Mouse (Mus musculus) embryonic fibroblast, embryonic 13.5 days (primary cell): ENCODE measurements around the gene Dgkg.

Experiments used
- CTCF ChIP-seq: IDR thresholded peaks from 2 replicates; pipeline ENCODE4 v1.5.1; 2011; ENCODE audit warnings: mild to moderate bottlenecking, control low read depth, low read length, moderate library complexity, borderline replicate concordance; ENCODE audit not compliant: insufficient read depth
- POLR2A ChIP-seq: IDR thresholded peaks from 2 replicates; pipeline ENCODE4 v1.6.1; 2011; ENCODE audit warnings: low read depth, mild to moderate bottlenecking, control low read depth, low read length, moderate library complexity

GRCm38 (mm10) chr16:22698846-22699760 lies 42.1 kb upstream of the Dgkg start:
- TF ChIP-seq CTCF (no peak), POLR2A (no peak)
